8 mouse cellular contexts compared by ENCODE assay signal in genomic region chr8:94601607-94602385, GRCm38 (mm10). TPM values are rescaled to one million over a fixed set of nuclear protein-coding genes. Genes with fewer than 3 reads are reported as not detected.
DNase-seq lines count a peak whose midpoint lies in the region; ATAC-seq and TF ChIP-seq lines count a peak whose summit lies in the region.

Gene Rspry1 (plus strand): TSS chr8:94601937.
Gene Fam192a (minus strand): TSS chr8:94601997.

- peak within 1 kb of the TSS; percentile 99 for H3K4me3 ChIP-seq in bone marrow, adult 2 months (replicated peaks; ENCODE audit: control insufficient read depth, low read depth, low read length)
- peak within 1 kb of the TSS; percentile 91 for H3K4me3 ChIP-seq in embryonic facial prominence, embryonic 15.5 days (replicated peaks)
- H3K4me3 ChIP-seq in limb, embryonic 14.5 days (replicated peaks; ENCODE audit: low read length), result peak within 1 kb of the TSS; percentile 100
- peak within 1 kb of the TSS; percentile 71 for H3K4me3 ChIP-seq in midbrain, postnatal 0 days (ENCODE audit: low read depth, low read length)

- peaks cover 2% of the 10 kb centered on the region for H3K4me1 ChIP-seq in bone marrow, adult 2 months (ENCODE audit: control insufficient read depth, insufficient read depth, low read length)
- H3K4me1 ChIP-seq in embryonic facial prominence, embryonic 15.5 days, result peaks cover 24% of the 10 kb centered on the region
- H3K4me1 ChIP-seq in limb, embryonic 14.5 days (ENCODE audit: control insufficient read depth, insufficient read depth, low read length), result peaks cover 18% of the 10 kb centered on the region
- peaks cover 11% of the 10 kb centered on the region for H3K4me1 ChIP-seq in midbrain, postnatal 0 days (ENCODE audit: insufficient read depth, low read length)

- H3K9ac ChIP-seq in embryonic facial prominence, embryonic 15.5 days, result peak within 1 kb of the TSS; percentile 94
- peak within 1 kb of the TSS; percentile 92 for H3K9ac ChIP-seq in limb, embryonic 14.5 days (ENCODE audit: low read depth, low read length, severe bottlenecking)
- peak within 1 kb of the TSS; percentile 98 for H3K9ac ChIP-seq in midbrain, postnatal 0 days (replicated peaks; ENCODE audit: low read length, poor library complexity, severe bottlenecking)

- H3K4me2 ChIP-seq in embryonic facial prominence, embryonic 15.5 days (replicated peaks), result peak within 1 kb of the TSS; percentile 87
- peak within 1 kb of the TSS; percentile 88 for H3K4me2 ChIP-seq in limb, embryonic 14.5 days (replicated peaks; ENCODE audit: low read depth, low read length, severe bottlenecking)
- H3K4me2 ChIP-seq in midbrain, postnatal 0 days (ENCODE audit: low read depth, low read length, poor library complexity, severe bottlenecking), result peak within 1 kb of the TSS; percentile 89

- TF ChIP-seq POLR2A in bone marrow, adult 2 months (IDR thresholded peaks at IDR 0.05; ENCODE audit: borderline replicate concordance, control insufficient read depth, low read depth, low read length), result peak; percentile 89; the same call in 1 of the 2 replicates
- peak; percentile 85; the same call in 1 of the 2 replicates for TF ChIP-seq POLR2A in limb, embryonic 14.5 days (IDR thresholded peaks at IDR 0.05; ENCODE audit: borderline replicate concordance, extremely low read depth, insufficient read depth, insufficient read length)

- H3K9me3 ChIP-seq in embryonic facial prominence, embryonic 15.5 days (replicated peaks), result no peaks in the 10 kb centered on the region
- no peaks in the 10 kb centered on the region for H3K9me3 ChIP-seq in limb, embryonic 14.5 days (ENCODE audit: control insufficient read depth, low read length)
- H3K9me3 ChIP-seq in midbrain, postnatal 0 days (ENCODE audit: low read length), result no peaks in the 10 kb centered on the region

- no peaks in the 10 kb centered on the region for H3K27me3 ChIP-seq in embryonic facial prominence, embryonic 15.5 days
- no peaks in the 10 kb centered on the region for H3K27me3 ChIP-seq in limb, embryonic 14.5 days (ENCODE audit: control insufficient read depth, insufficient read depth, low read length)
- H3K27me3 ChIP-seq in midbrain, postnatal 0 days (ENCODE audit: insufficient read depth, low read length), result no peaks in the 10 kb centered on the region

- H3K36me3 ChIP-seq in embryonic facial prominence, embryonic 15.5 days, result no peaks in the 10 kb centered on the region
- no peaks in the 10 kb centered on the region; the same call in 1 of the 2 replicates for H3K36me3 ChIP-seq in limb, embryonic 14.5 days (ENCODE audit: control insufficient read depth, insufficient read depth, low read length)
- no peaks in the 10 kb centered on the region for H3K36me3 ChIP-seq in midbrain, postnatal 0 days (ENCODE audit: insufficient read depth, low read length)

- peak; percentile 100 for ATAC-seq in embryonic facial prominence, embryonic 15.5 days (ENCODE audit: insufficient number of reproducible peaks, low FRiP score, low TSS enrichment, low read depth)
- peak; percentile 100 for ATAC-seq in limb, embryonic 14.5 days (ENCODE audit: low FRiP score, low read depth)
- peak; percentile 99 for ATAC-seq in midbrain, postnatal 0 days (ENCODE audit: low FRiP score)

- WGBS in bone marrow, adult 2 months, result under 1% methylated on average over 55 of the region's 55 CpGs
- under 1% methylated on average over 55 of the region's 55 CpGs for WGBS in embryonic facial prominence, embryonic 15.5 days
- WGBS in limb, embryonic 14.5 days, result under 1% methylated on average over 54 of the region's 55 CpGs
- WGBS in midbrain, postnatal 0 days, result 1% methylated on average over 55 of the region's 55 CpGs

- H3K27ac ChIP-seq in bone marrow, adult 2 months (ENCODE audit: control insufficient read depth, insufficient read depth, low read depth, low read length, poor library complexity), result peak within 1 kb of the TSS; percentile 85
- peak within 1 kb of the TSS; percentile 86 for H3K27ac ChIP-seq in embryonic facial prominence, embryonic 15.5 days (replicated peaks)
- H3K27ac ChIP-seq in limb, embryonic 14.5 days (replicated peaks; ENCODE audit: low read depth, low read length), result peak within 1 kb of the TSS; percentile 87
- H3K27ac ChIP-seq in midbrain, postnatal 0 days (ENCODE audit: low read depth, low read length), result peak within 1 kb of the TSS; percentile 95

- no peak for TF ChIP-seq CTCF in bone marrow, adult 2 months (IDR thresholded peaks at IDR 0.05; ENCODE audit: control insufficient read depth, insufficient read depth, low read length)
- 0 out of 2 replicates have a peak, but pooled peaks have one; percentile 8 for TF ChIP-seq CTCF in midbrain, postnatal 0 days (IDR thresholded peaks at IDR 0.05)

- peak; percentile 100 for DNase-seq in 416B (ENCODE audit: low read depth)
- peak; percentile 100 for DNase-seq in heart, adult 8-10 months (ENCODE audit: low spot score)
- DNase-seq in kidney, adult 9 months, result peak; percentile 100
- DNase-seq in limb, embryonic 14.5 days (ENCODE audit: low spot score), result peak; percentile 100
- peak; percentile 100 for DNase-seq in midbrain, postnatal 0 days (ENCODE audit: low spot score)
- DNase-seq in spleen, postnatal 14 days (ENCODE audit: low spot score in 2 of 2), result peak; percentile 97 to 99

RNA-seq across cellular contexts. Expression of gene Rspry1, which starts in this region (rescaled TPM):
- 8.7 and 9.5 TPM in 2 replicates for polyA plus RNA-seq in bone marrow, adult 2 months (2011; ENCODE audit: insufficient read depth, insufficient read length, low replicate concordance, missing spikeins)
- polyA plus RNA-seq in embryonic facial prominence, embryonic 15.5 days (2015; fragmentation: Nextera tagmentation; extraction: Ambion mirVana), result 36.8 and 36.9 TPM in 2 replicates
- total RNA-seq in heart, adult 8-10 months (2022), result 10 to 100 TPM in 1 of 4 experiments, 1 to 10 TPM in 3; 8.9 to 10.5 (median 9.5) TPM
- 18.7 and 20.0 TPM in 2 replicates for polyA plus RNA-seq in limb, embryonic 14.5 days (2012; rRNA removed)
- 36.1 and 39.5 TPM in 2 replicates for polyA plus RNA-seq in limb, embryonic 14.5 days (2014; fragmentation: Nextera tagmentation; extraction: Ambion mirVana)
- total RNA-seq in midbrain, postnatal 0 days (2014; rRNA removed), result 42.7 and 53.2 TPM in 2 replicates
- polyA plus RNA-seq in midbrain, postnatal 0 days (2015; fragmentation: Nextera tagmentation; extraction: Ambion mirVana), result 35.5 and 35.9 TPM in 2 replicates

RNA-seq across cellular contexts. Expression of gene Fam192a, which starts in this region (rescaled TPM):
- polyA plus RNA-seq in bone marrow, adult 2 months (2011; ENCODE audit: insufficient read depth, insufficient read length, low replicate concordance, missing spikeins), result 42.7 and 45.8 TPM in 2 replicates
- 58.9 and 62.4 TPM in 2 replicates for polyA plus RNA-seq in embryonic facial prominence, embryonic 15.5 days (2015; fragmentation: Nextera tagmentation; extraction: Ambion mirVana)
- total RNA-seq in heart, adult 8-10 months (2022), result 10 to 100 TPM; 19.1 to 25.6 (median 19.5) TPM
- 35.7 and 43.4 TPM in 2 replicates for polyA plus RNA-seq in limb, embryonic 14.5 days (2012; rRNA removed)
- polyA plus RNA-seq in limb, embryonic 14.5 days (2014; fragmentation: Nextera tagmentation; extraction: Ambion mirVana), result 61.5 and 62.4 TPM in 2 replicates
- total RNA-seq in midbrain, postnatal 0 days (2014; rRNA removed), result 29.2 and 36.3 TPM in 2 replicates
- 59.6 and 62.2 TPM in 2 replicates for polyA plus RNA-seq in midbrain, postnatal 0 days (2015; fragmentation: Nextera tagmentation; extraction: Ambion mirVana)

Comparison
In these comparisons a context has a peak if more than half of its experiments do, and no peak if none do; other contexts are left out.
1. Peak in every context shown above with its lines: DNase-seq, ATAC-seq, H3K4me3 ChIP-seq and H3K27ac ChIP-seq.